Mouse (Mus musculus): Measurements from ENCODE around the gene Maea. TPM values are rescaled to one million over a fixed set of nuclear protein-coding genes. Genes with fewer than 3 reads are reported as not detected.

The Maea gene
- 94.9 and 97.9 TPM in 2 replicates for polyA plus RNA-seq (2012; ENCODE audit: low replicate concordance)

DNA sequence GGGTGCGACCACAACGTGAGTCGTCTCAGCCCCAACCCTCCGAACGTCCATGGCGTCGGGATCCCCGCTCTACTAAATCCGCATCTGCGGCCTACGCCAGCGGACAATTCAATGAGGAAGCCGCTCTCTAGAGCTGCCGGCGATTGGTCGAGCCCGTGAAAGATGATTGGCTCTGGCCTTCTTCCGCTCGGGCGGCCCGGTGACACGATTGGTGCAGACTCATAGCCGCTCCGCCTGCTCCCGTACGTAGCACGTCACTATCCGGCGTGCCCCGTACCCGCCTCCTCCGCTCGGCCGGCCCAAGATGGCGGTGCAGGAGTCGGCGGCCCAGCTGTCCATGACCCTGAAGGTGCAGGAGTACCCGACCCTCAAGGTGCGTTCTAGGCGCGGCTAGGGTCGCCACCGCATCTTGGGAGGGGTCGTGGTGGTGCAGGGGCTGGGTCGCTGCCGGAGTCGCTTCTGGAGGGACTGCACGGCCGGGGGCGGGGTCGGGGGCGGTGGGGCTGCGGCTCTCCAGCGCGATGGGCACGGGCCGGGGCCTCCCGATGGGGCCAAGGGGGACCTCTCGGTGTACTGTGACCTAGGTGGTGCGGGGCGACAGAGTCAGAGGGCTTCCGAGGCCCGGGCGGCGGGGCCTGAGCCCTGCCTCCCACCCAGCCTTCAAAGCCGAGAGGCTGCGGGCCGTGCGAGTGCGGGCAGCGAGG is at the start of gene Maea:
TSS of gene Maea (plus strand) at position 237 of the 704 bp plus-strand sequence.

GRCm38 (mm10) chr5:33378302-33378854 is 43.1 kb downstream of the Maea start, which contains the start of gene Uvssa:
Gene Uvssa (plus strand): TSS chr5:33378549.

Other genes starting within 250 kb of the Maea start
- gene Slc5a1, start 231.3 kb upstream of the Maea start, polyA plus RNA-seq (2012; ENCODE audit: low replicate concordance) = not detected in 2 replicates
- 0.39 and 1.4 TPM in 2 replicates for gene Spon2, start 117.1 kb upstream of the Maea start, polyA plus RNA-seq (2012; ENCODE audit: low replicate concordance)
- gene Ctbp1, start 60.5 kb upstream of the Maea start, polyA plus RNA-seq (2012; ENCODE audit: low replicate concordance) = 265 and 399 TPM in 2 replicates
- 0.93 and 2.0 TPM in 2 replicates for gene Uvssa, start 43.0 kb downstream of the Maea start, polyA plus RNA-seq (2012; ENCODE audit: low replicate concordance)
- not detected in 2 replicates for gene Nkx1-1, start 98.5 kb downstream of the Maea start, polyA plus RNA-seq (2012; ENCODE audit: low replicate concordance)

Measured in leukemia stem cell, adult 10-12 weeks (primary cell).